Mouse (Mus musculus) erythroblast, adult 5-6 weeks (primary cell): Measurements from ENCODE around the gene Vbp1. TPM values are rescaled to one million over a fixed set of nuclear protein-coding genes. Genes with fewer than 3 reads are reported as not detected.
A peak's percentile ranks its signal among the peaks of the same experiment; 100 is the strongest.

Source experiments
- ATAC-seq: replicated peaks from 2 replicates; pipeline ENCODE4 v1.8.0; 2016; ENCODE audit warnings: moderate number of reproducible peaks, mild to moderate bottlenecking, moderate TSS enrichment, inconsistent platforms; ENCODE audit not compliant: poor library complexity, low FRiP score, severe bottlenecking
- total RNA-seq, 2 experiments: library from RNA; stranded (forward) in 1 of 2; stranded (reverse) in 1 of 2; fragments of 150-400 nt in 1 of 2; fragments of 200-764, 138-1000 nt in 1 of 2; gene quantifications; 2 replicates each; pipeline versions ENCODE4 v1.2.3 to v1.2.4; 2015 to 2017; ENCODE audit warnings: low replicate concordance in 2 of 2

The Vbp1 gene
- 115 and 137 TPM in 2 replicates for total RNA-seq (2015; ENCODE audit: low replicate concordance)
- total RNA-seq (2017; ENCODE audit: low replicate concordance), result 149 and 170 TPM in 2 replicates

DNA sequence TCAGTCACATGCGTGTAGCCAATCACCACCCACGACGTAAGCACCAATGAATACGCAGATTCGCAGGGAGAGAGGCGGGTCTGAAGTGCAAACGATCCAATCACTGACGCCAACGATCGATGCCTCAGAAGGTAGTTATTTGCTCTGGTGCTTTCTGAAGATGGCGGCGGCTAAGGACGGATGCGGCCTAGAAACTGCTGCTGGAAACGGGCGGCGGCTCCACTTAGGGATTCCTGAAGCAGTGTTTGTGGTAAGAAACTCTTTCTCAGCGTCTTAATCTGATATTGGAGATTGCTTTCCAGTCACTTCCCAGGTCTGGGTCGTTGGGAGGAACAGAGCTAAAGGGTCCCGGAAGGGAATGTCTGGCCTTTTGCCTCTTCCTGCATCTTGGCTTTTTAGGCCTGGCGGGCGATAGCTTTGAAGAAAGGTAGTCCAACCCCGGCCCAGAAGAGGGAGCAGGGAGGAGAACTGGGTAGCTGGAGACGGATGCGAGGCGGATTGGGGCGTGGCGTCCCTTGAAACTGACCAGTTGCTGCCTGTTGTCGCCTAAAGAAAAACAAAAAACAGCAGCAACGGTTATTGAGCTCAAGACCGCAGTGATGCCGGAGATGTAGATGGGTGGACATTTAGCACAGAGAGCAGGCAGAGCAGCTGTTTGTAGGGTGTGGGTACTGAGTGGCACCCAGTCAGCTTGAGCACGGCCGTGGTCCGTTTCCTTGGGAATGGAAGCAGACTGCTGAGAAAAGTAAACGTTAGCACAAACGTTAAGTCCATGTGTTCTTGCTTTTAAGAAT is at the start of gene Vbp1:
Vbp1 (plus strand) TSS at position 121 of the 794 bp plus-strand sequence.
- ATAC-seq, result peak; percentile 100

DNA sequence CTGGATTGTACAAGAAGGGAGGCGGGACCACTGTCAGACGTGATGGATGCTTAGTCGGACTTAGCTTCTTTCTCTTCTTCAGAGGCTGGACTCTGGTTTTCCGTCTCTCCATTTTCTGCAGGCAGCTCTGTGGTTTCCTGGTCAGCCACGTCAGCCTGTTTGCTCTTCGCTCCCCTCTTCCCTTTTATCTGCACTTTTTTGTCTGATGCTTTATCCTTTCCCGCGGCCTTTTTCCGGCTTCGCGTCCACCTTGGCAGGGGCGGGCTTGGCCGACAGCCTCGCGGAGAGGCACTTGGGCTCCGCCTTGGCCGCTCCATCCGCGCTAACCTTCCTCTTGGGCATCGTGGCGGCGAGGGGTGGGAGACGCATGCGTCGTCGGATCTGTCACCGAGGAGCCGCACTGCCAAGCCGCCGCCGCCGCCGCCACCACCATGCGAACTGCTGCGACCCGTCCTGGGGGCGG is 38.9 kb upstream of the Vbp1 start:
- ATAC-seq, result peak; percentile 84; the same call in 1 of the 2 replicates

DNA sequence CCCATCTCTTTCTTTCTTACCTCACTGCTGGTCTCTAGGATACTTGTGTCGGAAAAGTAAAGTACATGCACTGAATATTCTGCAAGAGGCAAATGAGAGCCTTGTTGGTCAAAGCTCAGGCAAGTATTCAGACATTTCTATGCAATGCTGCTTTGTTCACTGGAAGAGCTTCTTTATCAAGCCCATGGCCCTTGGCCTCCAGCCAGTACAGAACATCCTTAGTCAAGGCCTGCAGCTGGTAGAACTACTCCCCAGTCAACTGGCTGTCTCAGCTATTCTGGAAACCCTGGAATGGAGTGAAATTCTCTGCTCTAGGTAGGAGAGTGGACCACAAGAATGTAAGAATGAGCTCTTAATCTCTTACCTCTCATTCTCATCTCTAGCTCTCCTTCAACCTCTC is 24.2 kb upstream of the Vbp1 start:
- no peak for ATAC-seq

DNA sequence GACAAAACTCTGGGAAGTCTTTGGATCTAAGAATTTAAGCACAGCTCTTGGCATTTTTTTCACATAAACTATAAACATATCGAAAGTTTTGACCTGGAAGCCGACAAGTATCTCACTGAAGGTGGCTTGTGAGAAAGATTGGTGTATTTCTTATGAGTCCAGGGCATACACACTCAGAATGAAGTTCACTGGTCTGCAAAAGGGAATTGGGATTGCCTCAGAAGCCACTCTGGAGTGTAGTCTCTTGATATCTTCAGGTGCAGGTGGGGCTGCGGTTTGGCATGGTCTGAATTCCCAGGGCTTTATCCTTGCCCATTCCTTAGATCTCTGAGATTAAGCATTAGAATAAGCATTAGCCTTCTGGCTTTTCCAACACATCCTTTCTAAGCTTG is 316 bp upstream of the Vbp1 start:
- ATAC-seq, result peak; percentile 8; the same call in 1 of the 2 replicates

DNA sequence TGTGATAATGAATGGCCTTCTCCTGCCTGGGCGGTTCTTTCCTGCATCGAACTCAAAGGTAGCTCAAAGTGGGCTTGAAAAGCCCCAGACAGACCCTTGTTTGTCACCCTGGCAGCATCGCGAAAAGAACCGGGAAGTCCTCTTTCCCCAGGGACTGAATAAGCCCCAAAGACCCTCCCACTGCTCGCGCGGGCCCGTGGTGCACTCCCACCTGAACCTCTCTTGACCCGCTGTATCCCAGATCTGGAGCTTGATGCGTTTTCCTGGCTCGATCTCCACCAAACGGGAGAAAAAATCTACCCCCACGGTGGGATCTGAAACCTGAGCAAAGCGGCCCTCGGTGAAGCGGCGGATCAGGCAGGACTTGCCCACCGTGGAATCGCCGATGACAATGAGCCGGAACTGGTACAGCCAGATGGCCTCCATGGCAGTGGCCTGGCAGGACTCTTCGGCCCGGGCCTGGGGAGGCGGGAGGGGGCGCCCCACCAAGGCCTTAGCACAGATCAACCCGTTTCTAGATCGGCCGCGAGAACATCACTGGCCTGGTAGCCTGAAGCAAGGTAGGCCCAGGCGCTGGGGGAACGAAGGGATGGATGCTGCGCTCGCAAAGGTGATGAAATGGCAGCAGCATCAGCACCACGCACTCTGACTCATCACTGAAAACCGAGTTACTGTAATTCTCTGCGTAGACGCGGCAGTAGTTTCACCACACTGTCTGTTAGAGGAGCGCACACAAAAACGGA is 63.7 kb downstream of the Vbp1 start, which contains the start of gene Rab39b:
Rab39b (minus strand) TSS at position 650 of the 743 bp plus-strand sequence.
- ATAC-seq, result no peak

DNA sequence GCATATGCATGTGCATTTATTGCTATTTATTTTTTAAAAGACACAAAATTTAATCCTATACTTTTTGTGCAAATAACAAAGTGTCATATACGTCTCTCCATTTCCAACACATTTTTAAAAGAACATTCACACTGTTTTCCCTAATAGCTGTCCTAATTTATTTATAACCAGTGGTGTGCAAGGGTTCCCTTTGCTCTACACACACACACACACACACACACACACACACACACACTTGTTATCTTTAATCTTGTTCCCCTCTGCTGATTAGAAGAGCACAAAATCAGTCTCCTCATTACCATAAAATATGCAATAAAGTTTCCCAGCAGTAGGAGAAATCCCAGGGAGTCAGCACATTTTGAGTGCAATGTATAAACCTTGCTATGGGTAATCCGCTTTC is 64.4 kb downstream of the Vbp1 start:
- no peak for ATAC-seq

Other genes with a start within 250 kb of the Vbp1 start
- 33.9 and 52.6 TPM in 2 replicates for gene Fundc2, start 131.9 kb upstream of the Vbp1 start, total RNA-seq (2015; ENCODE audit: low replicate concordance)
- 21.0 and 35.0 TPM in 2 replicates for gene Fundc2, start 131.9 kb upstream of the Vbp1 start, total RNA-seq (2017; ENCODE audit: low replicate concordance)
- gene F8, start 131.7 kb upstream of the Vbp1 start, total RNA-seq (2015; ENCODE audit: low replicate concordance), result 5.9 and 9.4 TPM in 2 replicates
- 8.9 and 10.5 TPM in 2 replicates for gene F8, start 131.7 kb upstream of the Vbp1 start, total RNA-seq (2017; ENCODE audit: low replicate concordance)
- gene Cmc4, start 97.7 kb upstream of the Vbp1 start, total RNA-seq (2015; ENCODE audit: low replicate concordance), result 172 and 187 TPM in 2 replicates
- gene Cmc4, start 97.7 kb upstream of the Vbp1 start, total RNA-seq (2017; ENCODE audit: low replicate concordance), result 78.7 and 97.6 TPM in 2 replicates
- gene Mtcp1, start 97.7 kb upstream of the Vbp1 start, total RNA-seq (2015; ENCODE audit: low replicate concordance), result 52.3 and 67.1 TPM in 2 replicates
- 104 and 116 TPM in 2 replicates for gene Mtcp1, start 97.7 kb upstream of the Vbp1 start, total RNA-seq (2017; ENCODE audit: low replicate concordance)
- 21.1 and 27.1 TPM in 2 replicates for gene Brcc3, start 97.7 kb upstream of the Vbp1 start, total RNA-seq (2015; ENCODE audit: low replicate concordance)
- gene Brcc3, start 97.7 kb upstream of the Vbp1 start, total RNA-seq (2017; ENCODE audit: low replicate concordance), result 26.3 and 36.5 TPM in 2 replicates
- gene Rab39b, start 63.9 kb downstream of the Vbp1 start, total RNA-seq (2015; ENCODE audit: low replicate concordance), result not detected in 2 replicates
- gene Rab39b, start 63.9 kb downstream of the Vbp1 start, total RNA-seq (2017; ENCODE audit: low replicate concordance), result not detected in 2 replicates